Mouse (Mus musculus) naive thymus-derived CD4-positive, alpha-beta T cell, adult 2 months (primary cell): Measurements from ENCODE around the gene Tenm4.

Experiments used
- DNase-seq: peaks from one replicate; pipeline ENCODE4 v3.0.0-alpha.2; 2011; ENCODE audit warnings: low read depth

The Tenm4 gene

GRCm38 (mm10) chr7:96170924-96171595 lies at the start of gene Tenm4:
Gene Tenm4 (plus strand): TSS chr7:96171246.
- DNase-seq, result no peak

- no peak for DNase-seq
Observed at GRCm38 (mm10) chr7:96130763-96131162, 40.3 kb upstream of the Tenm4 start.

GRCm38 (mm10) chr7:96131175-96131574 lies 39.9 kb upstream of the Tenm4 start:
- DNase-seq, result no peak

- no peak for DNase-seq
Observed at GRCm38 (mm10) chr7:96136497-96136961, 34.5 kb upstream of the Tenm4 start.

- DNase-seq, result no peak
Observed at GRCm38 (mm10) chr7:96141876-96142275, 29.2 kb upstream of the Tenm4 start.

GRCm38 (mm10) chr7:96142973-96143596 lies 28.0 kb upstream of the Tenm4 start:
- DNase-seq, result no peak

GRCm38 (mm10) chr7:96147436-96147835 lies 23.6 kb upstream of the Tenm4 start:
- DNase-seq, result no peak

GRCm38 (mm10) chr7:96148191-96148590 lies 22.9 kb upstream of the Tenm4 start:
- DNase-seq, result no peak

GRCm38 (mm10) chr7:96151277-96151676 lies 19.8 kb upstream of the Tenm4 start:
- DNase-seq, result no peak

- no peak for DNase-seq
Observed at GRCm38 (mm10) chr7:96151961-96152360, 19.1 kb upstream of the Tenm4 start.

- DNase-seq, result no peak
Observed at GRCm38 (mm10) chr7:96152431-96152830, 18.6 kb upstream of the Tenm4 start.

- DNase-seq, result no peak
Observed at GRCm38 (mm10) chr7:96152924-96153359, 18.1 kb upstream of the Tenm4 start.

GRCm38 (mm10) chr7:96154025-96154424 lies 17.0 kb upstream of the Tenm4 start:
- no peak for DNase-seq

- DNase-seq, result no peak
Observed at GRCm38 (mm10) chr7:96156481-96157255, 14.4 kb upstream of the Tenm4 start.

- no peak for DNase-seq
Observed at GRCm38 (mm10) chr7:96164141-96164540, 6.9 kb upstream of the Tenm4 start.

GRCm38 (mm10) chr7:96168921-96169320 lies 2.1 kb upstream of the Tenm4 start:
- no peak for DNase-seq

GRCm38 (mm10) chr7:96171596-96172563 lies 834 bp downstream of the Tenm4 start:
- no peak for DNase-seq

GRCm38 (mm10) chr7:96176781-96177180 lies 5.7 kb downstream of the Tenm4 start:
- DNase-seq, result no peak

GRCm38 (mm10) chr7:96181751-96182150 lies 10.7 kb downstream of the Tenm4 start:
- DNase-seq, result no peak

GRCm38 (mm10) chr7:96183195-96183594 lies 12.1 kb downstream of the Tenm4 start:
- no peak for DNase-seq

- DNase-seq, result no peak
Observed at GRCm38 (mm10) chr7:96185411-96185810, 14.4 kb downstream of the Tenm4 start.
